Mouse (Mus musculus): ENCODE measurements around the gene Bhlhe41.

The Bhlhe41 gene

DNA sequence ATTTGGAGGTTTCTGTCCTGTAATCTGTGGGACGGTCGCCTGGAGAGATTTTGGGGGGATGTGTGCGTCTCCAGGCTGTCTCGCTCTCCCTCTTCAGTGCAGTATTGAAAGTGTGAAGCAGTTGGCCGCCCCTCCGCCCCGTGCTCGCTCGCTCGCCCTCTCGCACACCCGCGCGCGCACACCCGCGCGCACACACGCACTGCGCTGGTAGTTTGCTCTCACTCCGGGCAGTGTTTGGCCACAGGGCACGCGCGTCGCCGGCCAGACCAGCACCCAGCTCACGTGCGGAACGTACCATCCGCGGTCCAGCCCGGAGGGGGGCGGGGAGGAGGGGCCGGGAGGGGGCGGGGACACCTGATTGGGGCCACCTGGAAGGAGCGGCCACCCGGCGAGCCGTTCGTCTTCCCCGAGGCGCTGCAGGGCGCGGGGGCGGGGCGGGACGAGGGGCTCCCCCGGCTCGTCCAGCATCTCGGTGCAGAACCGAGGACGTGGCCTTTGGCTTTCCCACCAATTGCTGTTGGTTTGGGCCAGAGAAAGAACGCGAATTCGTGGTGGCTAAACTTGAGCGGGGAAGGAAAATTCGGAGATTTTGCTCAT is at the start of gene Bhlhe41:
Bhlhe41 (minus strand) TSS at position 270 of the 597 bp plus-strand sequence.
- peak; percentile 97 for DNase-seq (ENCODE audit: low read depth, low spot score)

DNA sequence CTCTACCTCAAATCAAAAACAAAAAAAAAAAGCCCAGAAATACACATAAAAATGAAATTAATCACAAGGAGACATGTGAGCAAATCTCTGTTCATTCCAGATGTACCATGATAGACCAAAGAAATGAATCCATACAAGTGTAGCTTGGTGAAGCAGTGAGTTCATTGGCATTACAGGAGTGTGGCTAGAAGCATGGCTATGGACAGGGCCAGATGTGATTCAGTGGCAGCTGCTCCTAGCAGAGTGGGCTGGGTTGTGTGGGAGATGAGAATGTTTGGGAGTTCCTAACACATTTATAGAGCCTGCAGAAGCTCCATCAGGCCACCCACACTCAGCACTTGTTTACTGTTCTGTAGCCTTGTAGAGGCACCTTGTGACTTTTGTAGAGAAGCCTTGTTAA is 46.9 kb upstream of the Bhlhe41 start:
- peak; percentile 8 for DNase-seq (ENCODE audit: low read depth, low spot score)

DNA sequence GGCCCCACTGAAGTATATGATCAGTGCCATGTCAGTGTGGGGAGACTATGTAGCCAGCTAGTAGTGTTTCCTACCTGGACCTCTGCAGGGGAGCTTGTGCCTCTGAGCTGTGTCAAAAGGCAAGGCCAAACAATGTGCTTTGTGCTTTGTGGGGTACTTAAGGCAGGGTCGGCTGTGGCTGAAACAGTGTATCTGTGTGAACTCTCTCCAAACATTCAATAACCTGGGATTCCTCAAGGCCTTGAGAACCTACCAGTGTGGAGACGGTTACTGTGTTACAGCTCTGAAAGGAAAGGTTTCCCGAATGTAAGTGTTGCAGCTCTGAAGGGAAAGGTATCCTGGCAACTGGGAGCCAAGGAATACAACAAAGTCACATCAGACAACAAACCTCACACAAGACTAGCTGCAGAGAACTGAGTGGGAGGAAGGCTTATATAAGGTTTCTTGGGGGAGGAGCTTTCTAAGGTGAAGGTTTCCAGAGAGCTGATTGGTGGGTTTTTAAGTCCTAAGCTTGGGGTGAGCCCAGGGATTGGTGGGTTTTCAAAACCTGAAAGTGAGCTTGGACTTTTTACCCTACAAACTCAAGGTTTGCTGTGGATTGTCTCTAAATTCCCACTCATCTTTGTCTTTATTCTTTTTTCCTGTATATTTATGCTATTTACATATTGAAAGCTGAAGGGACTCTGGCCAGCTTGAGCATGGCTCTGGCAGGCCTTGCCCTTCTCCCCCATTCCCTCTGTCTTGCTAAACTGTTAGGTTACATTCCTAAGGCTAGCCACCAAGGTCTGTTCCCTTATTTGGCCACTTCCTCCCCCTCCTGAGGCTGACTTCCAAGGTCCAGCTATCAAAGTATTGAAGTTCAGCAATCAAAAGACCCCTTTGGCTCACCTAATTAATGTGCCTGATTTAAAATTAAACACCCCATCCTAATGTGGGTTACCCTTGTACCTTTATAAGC is 45.4 kb upstream of the Bhlhe41 start:
- peak; percentile 58 for DNase-seq (ENCODE audit: low read depth, low spot score)

DNA sequence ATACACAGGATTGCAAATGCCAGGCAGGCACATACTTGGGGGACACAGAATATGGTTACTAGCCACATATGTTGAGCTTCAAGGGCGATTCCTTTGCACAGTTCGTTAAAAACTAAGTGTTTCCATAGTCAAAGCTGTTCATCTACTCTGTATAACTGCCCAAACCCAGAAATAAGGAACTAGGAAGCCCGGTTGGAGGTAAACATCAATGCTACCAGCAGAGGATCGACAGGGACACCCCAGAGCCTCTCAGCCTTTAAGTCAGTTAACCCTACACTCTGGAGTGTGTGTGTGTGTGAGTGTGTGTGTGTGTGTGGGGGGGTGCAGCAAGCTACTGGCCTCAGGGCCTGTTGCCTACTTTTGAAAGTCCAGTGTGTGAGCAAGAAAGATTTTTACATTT is 44.6 kb upstream of the Bhlhe41 start:
- no peak for DNase-seq (ENCODE audit: low read depth, low spot score)

DNA sequence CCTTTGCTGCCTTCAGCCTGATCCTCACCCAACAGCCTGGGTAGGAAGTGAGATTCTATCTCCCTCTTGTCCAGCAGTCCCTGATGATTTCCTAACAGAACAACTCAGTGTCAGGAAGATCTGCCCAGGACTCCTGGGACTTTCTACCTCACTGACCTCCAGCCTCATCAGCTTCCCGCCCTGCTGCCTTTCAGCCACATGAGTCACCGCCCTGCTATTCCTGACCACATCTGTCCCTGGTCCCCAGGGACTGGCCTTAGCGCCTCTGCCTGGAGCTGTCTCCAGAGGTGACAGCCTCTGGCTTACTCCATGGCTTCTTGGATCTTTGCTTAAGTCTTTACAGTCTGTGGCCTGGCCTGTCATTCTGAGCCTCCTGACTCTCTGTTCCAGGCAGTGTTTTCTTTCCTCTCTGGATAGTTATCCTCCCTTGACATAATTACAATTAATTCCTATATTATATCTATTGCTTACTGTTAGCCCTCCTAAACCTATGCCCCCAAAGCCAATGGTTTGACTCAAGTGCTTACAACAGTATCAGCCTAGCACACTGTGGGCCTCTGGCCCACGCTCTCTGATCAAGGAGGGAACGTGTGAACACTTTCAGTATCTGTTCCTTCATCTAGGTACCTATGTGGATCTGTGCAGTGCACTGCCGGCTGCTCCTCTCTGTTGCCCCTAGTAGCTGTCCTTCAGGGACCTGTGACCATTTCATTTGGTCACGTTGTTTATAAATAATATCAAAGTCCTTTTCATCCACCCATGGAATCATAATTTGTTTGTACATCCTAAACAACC is 40.9 kb upstream of the Bhlhe41 start:
- DNase-seq (ENCODE audit: low read depth, low spot score), result no peak

DNA sequence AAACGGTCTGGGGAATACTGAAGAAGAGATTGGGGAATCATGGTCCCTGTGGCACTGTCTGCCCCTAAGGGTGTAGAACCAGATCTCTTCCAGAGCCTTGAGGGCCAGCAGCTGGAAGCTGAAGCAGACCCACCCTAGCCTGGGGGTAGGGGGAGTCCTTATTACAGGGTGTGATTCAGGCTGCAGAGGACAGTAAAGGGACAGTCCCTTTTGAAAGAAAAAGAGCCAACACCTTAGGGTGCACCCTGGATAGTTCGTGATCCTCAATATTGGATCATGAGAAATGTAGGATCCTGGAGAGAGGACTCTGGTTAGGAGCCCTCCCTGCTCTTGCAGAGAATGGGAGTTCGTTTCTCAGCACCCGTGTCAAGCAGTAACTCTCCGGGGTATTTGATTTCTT is 39.3 kb upstream of the Bhlhe41 start:
- no peak for DNase-seq (ENCODE audit: low read depth, low spot score)

DNA sequence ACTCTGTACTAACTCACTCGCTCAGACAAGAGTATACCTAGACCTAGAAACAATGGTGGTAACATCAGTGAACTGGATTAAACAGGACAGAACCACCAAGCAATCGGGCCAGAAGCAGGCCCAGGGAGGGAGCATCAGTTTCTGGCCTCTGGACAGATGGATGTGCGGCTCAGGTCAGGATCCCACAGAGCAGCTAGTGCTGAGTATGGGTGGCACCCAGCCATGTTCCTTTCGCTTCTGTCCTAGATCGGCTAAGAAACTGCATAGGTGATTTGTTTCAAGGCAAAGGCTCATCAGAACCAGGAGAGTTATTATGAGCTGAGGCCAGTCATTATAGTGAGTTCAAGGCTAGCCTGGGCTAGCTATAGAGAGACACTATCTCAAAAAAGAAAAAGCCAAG is 38.8 kb upstream of the Bhlhe41 start:
- no peak for DNase-seq (ENCODE audit: low read depth, low spot score)

DNA sequence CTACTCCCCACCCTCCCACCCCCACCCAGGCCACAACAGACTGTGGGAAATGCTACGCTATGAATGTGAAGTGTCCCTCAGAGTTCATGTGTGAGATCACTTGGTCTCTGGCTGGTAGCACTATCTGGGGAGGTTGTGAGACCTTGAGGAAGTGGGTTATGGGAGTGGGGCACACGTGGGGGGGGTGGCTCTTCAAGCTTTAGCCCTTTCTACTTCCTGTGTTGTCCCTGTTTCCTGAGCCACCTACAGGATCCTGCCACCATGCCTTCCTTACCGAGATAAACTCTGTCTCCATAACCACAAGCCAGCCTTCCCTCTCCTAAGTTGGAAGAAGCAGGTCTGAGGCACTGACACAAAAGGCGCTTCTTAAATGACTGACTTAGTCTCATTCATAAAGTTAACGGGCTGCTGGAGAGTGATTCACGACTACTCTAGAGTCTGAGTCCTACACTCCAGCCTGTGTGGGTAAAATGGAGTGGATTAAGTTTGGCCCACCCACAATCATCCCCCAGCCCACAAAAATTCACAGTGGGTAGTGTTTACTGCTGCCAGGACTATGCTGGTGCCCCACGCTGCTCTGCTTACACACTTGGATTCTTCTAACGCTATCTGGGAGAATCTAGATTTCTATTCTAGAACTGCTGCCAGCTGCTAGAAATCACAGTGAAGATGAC is 29.4 kb upstream of the Bhlhe41 start:
- no peak for DNase-seq (ENCODE audit: low read depth, low spot score)

DNA sequence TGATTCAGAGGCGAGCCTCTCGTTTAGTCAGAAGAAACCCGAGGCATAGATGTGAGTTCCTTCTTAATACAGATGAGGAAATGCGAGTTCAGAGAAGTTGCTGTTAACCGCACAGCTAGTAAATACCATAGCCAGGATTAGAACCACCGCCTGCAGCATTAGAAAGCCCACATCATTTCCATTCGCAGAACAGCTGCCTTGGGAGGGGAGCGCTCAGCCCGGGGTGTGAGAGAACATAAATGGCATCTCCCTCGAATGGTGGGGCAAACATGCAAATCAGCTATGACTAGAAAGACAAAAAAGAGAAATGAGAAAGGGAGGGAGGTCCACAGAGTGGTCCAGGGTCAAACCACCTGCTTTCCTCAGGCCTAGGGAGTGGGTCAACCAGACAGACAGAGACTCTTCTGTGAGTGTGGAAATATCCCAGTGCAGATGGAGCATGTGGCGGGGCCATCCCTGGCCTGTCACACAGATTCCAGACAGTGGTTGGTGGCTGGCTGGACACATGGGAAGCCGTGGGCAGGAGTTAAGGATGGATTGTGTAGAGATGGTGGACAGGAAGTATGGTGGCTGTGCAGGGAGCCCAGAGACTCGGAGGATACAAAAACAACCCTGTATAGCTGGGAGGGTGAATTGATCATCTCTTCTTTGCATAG is 28.1 kb upstream of the Bhlhe41 start:
- no peak for DNase-seq (ENCODE audit: low read depth, low spot score)

DNA sequence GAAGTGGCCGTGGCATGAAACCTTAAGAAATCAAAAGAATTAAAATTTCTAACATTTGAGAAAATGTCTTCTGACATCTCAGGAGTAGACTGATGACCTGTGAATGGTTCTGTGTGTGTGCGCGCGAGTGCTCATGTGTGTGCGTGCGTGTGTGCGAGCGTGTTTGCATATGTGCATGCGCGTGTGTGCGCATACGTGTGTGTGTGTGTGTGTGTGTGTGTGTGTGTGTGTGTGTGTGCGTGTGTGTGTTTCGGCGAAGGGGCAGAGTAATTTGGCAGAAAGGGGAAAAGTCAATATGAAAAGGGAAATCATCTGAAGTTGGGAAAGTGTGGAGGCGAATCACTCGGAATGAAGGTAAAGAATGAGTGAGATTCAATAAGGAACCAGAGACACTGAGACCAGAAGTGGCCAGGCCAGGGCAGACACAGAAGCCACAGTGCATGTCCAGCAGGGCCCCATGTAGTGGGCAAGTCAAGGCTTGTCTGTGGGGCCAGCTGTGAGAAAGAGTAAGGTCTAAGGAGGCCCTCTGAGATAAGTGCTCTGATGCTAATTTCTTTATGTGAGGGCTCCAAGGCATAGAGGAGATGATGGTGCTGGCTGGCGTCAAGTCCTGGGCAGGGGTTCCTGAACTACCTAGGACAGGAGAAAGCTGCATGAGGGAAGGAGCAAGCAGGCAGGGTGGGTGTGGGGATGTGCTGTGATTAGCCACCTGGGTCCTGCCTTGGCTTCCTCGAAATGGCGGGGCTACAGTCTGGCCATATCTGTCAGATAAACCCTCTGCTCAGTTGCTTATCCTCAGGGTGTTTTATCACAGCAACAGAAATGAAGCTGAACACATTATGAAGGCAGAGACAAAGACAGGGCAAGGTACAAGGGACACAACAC is 27.3 kb upstream of the Bhlhe41 start:
- no peak for DNase-seq (ENCODE audit: low read depth, low spot score)

DNA sequence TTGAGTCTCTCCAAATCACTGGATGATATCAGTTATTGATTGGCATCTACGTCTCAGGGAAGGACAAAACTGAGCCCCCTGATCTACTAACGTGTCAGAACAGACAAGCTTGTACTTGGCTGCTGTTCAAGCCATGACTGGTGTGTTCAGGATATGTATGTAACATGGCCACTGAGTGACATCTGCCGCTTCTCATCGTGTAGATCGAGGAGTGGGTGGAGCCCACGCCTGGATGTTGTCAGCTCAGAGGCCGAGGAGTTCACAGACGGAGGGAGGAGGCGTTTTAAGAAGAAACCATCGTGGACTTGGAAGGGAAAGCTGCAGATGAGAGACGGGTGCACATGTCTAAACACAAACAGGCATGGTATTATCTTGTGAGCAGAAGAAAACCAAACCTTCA is 26.6 kb upstream of the Bhlhe41 start:
- no peak for DNase-seq (ENCODE audit: low read depth, low spot score)

DNA sequence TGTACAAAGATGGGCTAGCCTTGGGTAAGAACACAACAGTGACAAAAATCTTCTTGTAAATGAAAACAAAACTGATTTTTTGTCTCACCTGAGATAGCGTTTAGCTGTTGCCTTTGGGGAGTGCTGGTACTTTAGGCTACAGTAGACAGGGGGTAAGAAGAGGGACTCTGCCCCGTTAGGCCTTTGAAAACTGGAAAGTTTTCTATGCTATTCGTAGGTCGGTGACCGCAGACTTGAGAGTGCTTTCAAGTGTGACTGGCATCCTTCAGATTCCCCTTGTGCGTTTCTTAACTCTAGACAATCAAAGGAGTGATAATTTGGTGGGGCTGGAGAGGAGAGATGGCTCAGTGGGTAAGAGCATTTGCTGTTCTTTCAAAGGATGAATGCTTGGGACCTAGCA is 22.4 kb upstream of the Bhlhe41 start:
- DNase-seq (ENCODE audit: low read depth, low spot score), result no peak

DNA sequence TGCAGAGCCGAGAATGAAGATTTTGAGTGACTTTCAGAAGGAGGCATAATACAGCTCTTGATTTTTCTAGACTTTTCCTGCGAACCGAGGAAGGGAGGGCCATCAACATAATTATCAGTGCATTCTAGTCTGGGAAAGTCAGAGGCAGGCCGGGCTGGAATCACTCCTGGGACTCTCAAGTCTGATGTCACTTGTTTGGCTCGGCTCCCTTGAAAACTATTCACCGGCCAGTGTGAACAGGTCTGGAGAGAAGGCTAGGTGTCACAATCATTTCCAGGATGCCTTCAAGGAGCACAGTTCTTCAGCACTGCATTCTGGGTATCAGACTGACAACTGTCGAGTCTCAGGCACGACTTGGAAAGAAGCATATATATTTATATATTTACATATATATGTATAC is 20.9 kb upstream of the Bhlhe41 start:
- DNase-seq (ENCODE audit: low read depth, low spot score), result no peak

DNA sequence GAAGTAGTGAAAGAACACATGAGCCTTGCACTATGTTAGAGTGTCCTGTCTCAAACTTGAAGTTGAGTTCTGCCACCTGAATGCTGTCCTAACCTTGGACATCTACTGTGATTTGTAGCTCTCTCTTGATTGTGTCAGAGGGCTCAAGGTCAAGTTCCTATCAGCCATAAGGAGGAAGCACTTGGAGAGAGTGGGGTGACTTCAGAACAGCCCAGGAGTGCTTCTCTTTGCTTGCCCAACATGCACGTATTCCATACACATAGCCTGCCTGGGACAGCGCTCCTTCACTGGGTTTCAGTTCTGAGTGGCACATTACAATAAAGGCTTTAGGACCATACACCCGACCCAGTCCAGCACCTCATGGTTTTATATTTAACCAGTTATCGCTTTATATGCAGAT is 19.7 kb upstream of the Bhlhe41 start:
- no peak for DNase-seq (ENCODE audit: low read depth, low spot score)

DNA sequence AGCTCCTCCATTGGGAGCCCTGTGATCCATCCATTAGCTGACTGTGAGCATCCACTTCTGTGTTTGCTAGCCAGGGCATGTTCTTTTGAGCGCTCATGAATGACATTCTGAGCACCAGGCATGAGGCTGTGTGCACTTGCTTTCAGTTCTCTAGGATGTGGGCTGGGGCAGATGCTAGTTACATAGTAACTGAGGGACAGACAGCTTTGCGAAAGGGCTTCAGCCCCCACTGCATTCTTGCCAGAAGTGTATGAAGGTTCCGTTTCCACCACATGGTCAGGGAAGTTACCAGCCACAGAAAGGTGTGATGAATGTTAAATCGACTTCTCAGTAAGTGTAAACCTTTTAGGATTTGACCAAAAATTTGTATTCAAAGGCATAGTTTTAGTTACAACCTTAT is 18.3 kb upstream of the Bhlhe41 start:
- DNase-seq (ENCODE audit: low read depth, low spot score), result no peak

DNA sequence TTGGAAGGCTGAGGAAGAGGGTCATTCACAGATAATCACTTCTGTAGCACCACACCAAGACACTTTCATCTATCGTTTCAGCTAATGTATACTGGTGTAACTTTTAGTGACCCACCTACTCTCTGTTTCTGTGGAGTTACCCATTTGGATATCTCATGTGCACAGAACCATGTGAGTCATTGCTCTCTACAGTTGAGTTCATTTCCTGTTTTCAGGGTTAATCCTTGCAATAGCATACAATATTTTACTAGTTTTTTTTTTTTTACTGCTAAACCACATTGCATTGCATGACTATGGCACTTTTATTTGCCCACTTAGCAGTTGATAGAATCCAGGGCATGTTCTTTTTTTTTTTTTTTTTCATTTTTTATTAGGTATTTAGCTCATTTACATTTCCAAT is 17.7 kb upstream of the Bhlhe41 start:
- no peak for DNase-seq (ENCODE audit: low read depth, low spot score)

DNA sequence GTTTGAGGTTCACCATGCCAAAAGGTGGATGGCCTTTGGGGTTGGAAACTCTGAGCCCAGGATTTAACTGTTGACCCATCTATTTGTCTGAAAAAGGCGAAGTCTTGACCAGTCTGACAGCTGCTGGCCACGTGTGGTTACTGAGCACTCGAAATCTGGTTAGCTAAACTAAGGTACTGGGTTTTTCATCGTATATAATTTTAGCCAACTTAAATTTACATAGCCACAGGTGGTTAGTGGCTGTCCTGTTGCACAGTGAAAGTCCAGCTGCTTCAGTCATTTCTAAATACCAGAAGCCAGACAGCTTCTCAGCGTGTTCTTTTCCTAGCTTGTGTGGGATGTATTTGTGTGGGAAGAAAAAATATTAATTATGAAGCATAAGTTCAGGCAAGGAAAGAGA is 15.3 kb upstream of the Bhlhe41 start:
- DNase-seq (ENCODE audit: low read depth, low spot score), result no peak

DNA sequence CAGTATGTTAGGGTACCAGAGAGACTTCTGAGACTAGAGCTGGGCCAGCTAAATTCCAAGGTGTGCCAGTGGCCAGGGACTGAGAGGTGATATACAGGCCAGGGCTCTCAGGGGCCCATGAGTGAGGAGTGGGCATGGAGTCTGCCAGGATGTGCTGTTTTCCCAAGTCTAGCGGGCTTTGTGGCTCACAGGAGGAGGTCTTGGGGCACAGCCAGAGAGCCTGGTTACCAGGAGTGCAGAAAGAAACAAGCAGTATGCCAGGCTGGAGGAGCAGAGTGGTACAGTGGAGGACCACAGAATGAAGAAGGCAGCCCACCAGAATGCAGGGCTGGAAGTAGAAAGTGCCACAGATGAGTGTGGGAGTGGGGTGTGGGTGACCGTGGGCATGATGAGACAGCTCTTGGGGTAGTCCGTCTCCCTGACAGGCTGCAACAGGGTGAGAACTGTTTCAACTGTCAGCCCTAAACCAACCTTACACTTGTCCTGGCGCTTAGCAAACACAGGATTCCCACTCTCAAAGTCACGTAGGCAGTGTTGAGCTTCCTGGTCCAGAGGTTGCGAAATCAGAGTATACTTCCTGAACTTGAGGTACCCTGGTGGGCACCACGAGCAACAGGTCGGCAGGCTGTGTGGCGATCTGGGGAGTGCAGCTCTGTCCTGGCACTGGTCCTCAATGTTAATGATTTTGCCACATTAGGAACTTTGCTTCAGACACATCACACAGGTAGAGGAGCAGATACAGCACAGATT is 11.8 kb upstream of the Bhlhe41 start:
- no peak for DNase-seq (ENCODE audit: low read depth, low spot score)

DNA sequence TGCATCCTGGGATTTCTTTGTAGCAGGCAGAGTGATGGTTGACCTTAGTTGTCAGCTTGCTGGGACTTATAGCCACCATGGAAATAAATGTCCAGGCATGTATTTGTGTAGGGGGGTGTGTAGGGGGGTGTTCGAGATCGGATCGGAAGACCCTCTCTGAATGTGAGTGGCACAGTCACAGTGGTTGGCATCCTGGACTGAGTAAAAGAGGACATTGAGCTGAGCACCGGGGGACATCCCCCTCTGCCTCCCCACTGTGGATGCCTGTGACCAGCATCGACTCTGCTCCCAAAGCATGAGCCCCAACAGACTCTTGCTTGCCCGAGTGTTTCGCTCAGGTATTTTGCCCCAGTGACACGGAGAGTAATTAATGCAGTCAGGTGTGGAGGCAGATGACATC is 8.0 kb upstream of the Bhlhe41 start:
- DNase-seq (ENCODE audit: low read depth, low spot score), result no peak

DNA sequence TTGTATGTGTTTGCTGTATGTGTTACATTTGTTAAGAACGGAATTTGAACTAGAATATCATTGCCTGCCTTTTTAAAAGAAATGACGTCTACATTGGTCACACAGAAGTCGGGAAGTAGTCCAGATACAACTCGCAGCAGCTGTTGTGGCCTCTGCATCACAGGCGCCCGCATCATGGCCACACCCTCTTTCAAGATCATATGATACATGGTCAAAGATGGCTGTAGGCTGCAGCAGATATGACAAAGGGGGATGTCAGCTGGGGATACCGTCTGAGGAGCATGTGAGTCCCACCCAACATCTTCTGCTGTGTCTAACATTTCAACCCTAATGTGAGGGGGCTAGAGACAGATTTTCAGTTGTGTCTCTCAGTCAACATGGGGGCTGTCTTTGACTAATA is 6.7 kb upstream of the Bhlhe41 start:
- DNase-seq (ENCODE audit: low read depth, low spot score), result no peak

Data from brain, adult 2 months (tissue).